Mouse (Mus musculus) hindbrain, embryonic 11.5 days (tissue): ENCODE data around the gene Prrc2a. TPM values are rescaled to one million over a fixed set of nuclear protein-coding genes. Genes with fewer than 3 reads are reported as not detected.
A peak's percentile ranks its signal among the peaks of the same experiment; 100 is the strongest.
"Not testable (repeated sequence)": the region's sequence is repeated elsewhere in the genome, so short reads cannot be mapped to it uniquely, and the experiment has no call there.

Source experiments
- ATAC-seq: fragments of 200-750 bp; cut with Nextera tagmentation; 2 replicates; pipeline ENCODE4 v1.8.0; 2017; ENCODE audit warnings: mild to moderate bottlenecking, moderate TSS enrichment, moderate library complexity; ENCODE audit not compliant: low FRiP score
- DNase-seq: peaks from one replicate; pipeline ENCODE4 v3.0.0-alpha.2; 2015; ENCODE audit warnings: low spot score
- H3K27ac ChIP-seq: fragments of 300-500 bp; sonication (generic); 2 replicates; pipeline ENCODE4 v1.5.1; 2014; ENCODE audit warnings: mild to moderate bottlenecking, low read depth, low read length
- H3K27me3 ChIP-seq: fragments of 300-500 bp; sonication (generic); 2 replicates; pipeline ENCODE4 v1.6.1; 2014; ENCODE audit warnings: mild to moderate bottlenecking, low read length, moderate library complexity, mixed read lengths; ENCODE audit not compliant: control insufficient read depth, insufficient read depth
- H3K36me3 ChIP-seq: fragments of 300-500 bp; sonication (generic); 2 replicates; pipeline ENCODE4 v1.6.1; 2014; ENCODE audit warnings: mild to moderate bottlenecking, low read length, moderate library complexity, mixed read lengths; ENCODE audit not compliant: control insufficient read depth, insufficient read depth
- H3K4me1 ChIP-seq: fragments of 300-500 bp; sonication (generic); replicated peaks from 2 replicates; pipeline ENCODE4 v1.6.1; 2014; ENCODE audit warnings: low read length, mixed read lengths; ENCODE audit not compliant: control insufficient read depth, insufficient read depth
- H3K4me2 ChIP-seq: fragments of 300-500 bp; sonication (generic); replicated peaks from 2 replicates; pipeline ENCODE4 v1.6.1; 2014; ENCODE audit warnings: mild to moderate bottlenecking, low read depth, low read length
- H3K4me3 ChIP-seq: fragments of 300-500 bp; sonication (generic); 2 replicates; pipeline ENCODE4 v1.5.1; 2014; ENCODE audit warnings: low read depth, low read length
- H3K9ac ChIP-seq: fragments of 300-500 bp; sonication (generic); 2 replicates; pipeline ENCODE4 v1.6.1; 2014; ENCODE audit warnings: low read depth, low read length
- H3K9me3 ChIP-seq: fragments of 300-500 bp; sonication (generic); 2 replicates; pipeline ENCODE4 v1.6.1; 2016; ENCODE audit warnings: low read length; ENCODE audit not compliant: control insufficient read depth
- WGBS: fragments of 180-500 bp; shearing (Covaris S2); extraction: QIAGEN DNeasy Blood & Tissue Kit; methylation state at CpG from one replicate; pipeline ENCODE4 v1.1.7; 2014; 5-methylcytosine and 5-hydroxymethylcytosine counted together
- polyA plus RNA-seq: library from polyadenylated mRNA; unstranded; fragments of >200 nt; fragmentation: Nextera tagmentation; extraction: Ambion mirVana; gene quantifications from 2 replicates; pipeline ENCODE4 v1.2.1, GENCODE M21; 2014

Gene Prrc2a
- polyA plus RNA-seq, 1 experiment from 2014 or later, result 205 TPM

DNA sequence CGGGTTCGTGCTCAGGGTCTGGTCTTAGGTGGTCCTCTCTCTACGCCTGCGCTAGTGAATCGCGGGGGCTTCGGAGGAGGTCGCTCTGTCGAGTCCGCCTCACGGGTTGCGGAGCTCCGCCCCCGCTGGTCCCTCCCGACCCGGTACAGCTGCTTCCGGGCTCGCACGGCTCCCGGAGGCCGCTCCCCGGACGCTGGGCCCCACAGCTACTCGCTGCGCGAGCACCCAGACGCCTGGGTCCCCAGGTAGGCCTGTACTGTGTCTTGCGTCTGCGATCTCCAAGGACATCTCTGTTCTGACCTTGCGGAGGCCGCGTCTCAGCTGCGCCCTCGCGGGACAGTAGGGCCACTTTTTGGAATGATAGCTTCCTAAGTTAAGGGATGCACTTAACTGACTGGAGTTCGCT, 38.5 kb downstream of the Prrc2a start, which contains the start of gene D17H6S53E:
TSS of gene D17H6S53E (plus strand) at position 168 of the 406 bp plus-strand sequence.
- Histone ChIP-seq H3K9me3 (no peaks in the 10 kb centered on the region), H3K36me3 (no peaks in the 10 kb centered on the region), H3K4me3 (peak within 1 kb of the TSS; percentile 60), H3K27ac (peak within 1 kb of the TSS; percentile 75), H3K27me3 (no peaks in the 10 kb centered on the region), H3K4me1 (0 out of 2 replicates have a peak, but pooled peaks cover 2% of the 10 kb centered on the region), H3K9ac (peak within 1 kb of the TSS; percentile 90), H3K4me2 (peak within 1 kb of the TSS; percentile 82)
- peak; percentile 54; the same call in 1 of the 2 replicates for ATAC-seq
- peak; percentile 75 for DNase-seq
- under 1% methylated on average over 36 of the region's 36 CpGs for WGBS

DNA sequence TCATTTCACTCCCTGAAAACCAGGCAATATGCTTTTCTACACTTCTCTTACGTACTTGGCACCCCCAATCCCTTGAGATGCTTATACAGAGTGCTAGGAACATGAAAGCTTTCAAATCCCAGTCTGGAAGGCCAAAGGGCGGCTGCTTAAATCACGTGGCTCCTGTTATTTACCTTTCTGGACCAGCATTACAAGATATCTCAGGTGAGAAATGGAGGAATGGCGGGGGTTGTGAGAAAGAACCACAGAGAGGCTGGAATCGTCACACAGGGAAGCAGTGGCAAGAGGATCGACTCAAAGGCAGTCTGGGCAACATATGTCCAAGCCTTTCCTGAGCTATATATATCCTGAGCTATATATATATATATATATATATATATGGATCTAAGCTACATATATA, 39.1 kb downstream of the Prrc2a start:
- peak overlapping the region; percentile 60 for H3K4me3 ChIP-seq
- H3K4me2 ChIP-seq, result peak overlapping the region; percentile 82
- WGBS, result 34% methylated on average over 6 of the region's 6 CpGs
- ATAC-seq (no peak), DNase-seq (no peak)
- H3K36me3 ChIP-seq, result no peaks in the 10 kb centered on the region
- no peaks in the 10 kb centered on the region for H3K9me3 ChIP-seq
- 0 out of 2 replicates have a peak, but pooled peaks cover 2% of the 10 kb centered on the region for H3K4me1 ChIP-seq
- no peaks in the 10 kb centered on the region for H3K27me3 ChIP-seq
- no peak overlapping the region for H3K9ac ChIP-seq
- H3K27ac ChIP-seq, result no peak overlapping the region

DNA sequence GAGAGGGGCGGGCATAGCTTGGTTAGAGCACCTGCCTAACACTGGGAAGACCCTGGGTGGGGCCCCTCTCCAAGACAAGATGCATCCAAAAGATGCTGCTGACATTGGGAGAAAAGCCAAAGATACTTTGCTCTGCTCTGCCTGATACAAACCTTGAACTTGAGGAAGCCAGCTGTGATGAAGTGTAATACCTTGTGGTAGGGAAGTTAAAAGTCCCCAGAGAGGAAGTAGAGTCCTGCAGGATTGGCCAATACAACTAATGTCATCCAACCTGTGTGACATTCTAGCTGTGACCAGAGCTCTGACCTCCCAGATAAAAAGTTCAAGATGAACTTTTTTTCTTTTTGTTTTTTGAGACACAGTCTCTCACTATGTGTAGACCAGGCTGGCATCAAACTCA, 39.6 kb downstream of the Prrc2a start:
- Histone ChIP-seq H3K27ac (no peak overlapping the region), H3K9me3 (no peaks in the 10 kb centered on the region), H3K27me3 (no peaks in the 10 kb centered on the region), H3K9ac (no peak overlapping the region), H3K4me2 (no peak overlapping the region), H3K4me3 (no peak overlapping the region), H3K4me1 (peaks cover 2% of the 10 kb centered on the region; the same call in 1 of the 2 replicates), H3K36me3 (no peaks in the 10 kb centered on the region)
- no peak for DNase-seq
- WGBS, result 100% methylated on average over 1 of the region's 1 CpGs
- ATAC-seq, result no peak

GRCm38 (mm10) chr17:35124261-35124896, 40.3 kb downstream of the Prrc2a start:
- not testable (repeated sequence) for H3K9ac ChIP-seq, H3K9me3 ChIP-seq, ATAC-seq, DNase-seq, H3K36me3 ChIP-seq, H3K4me1 ChIP-seq, H3K27ac ChIP-seq, H3K4me3 ChIP-seq, H3K4me2 ChIP-seq, H3K27me3 ChIP-seq
- 89% methylated on average over 12 of the region's 12 CpGs for WGBS

- H3K4me1 ChIP-seq, ATAC-seq, H3K36me3 ChIP-seq, H3K9ac ChIP-seq, H3K9me3 ChIP-seq, H3K27me3 ChIP-seq, H3K4me2 ChIP-seq, H3K27ac ChIP-seq, DNase-seq, H3K4me3 ChIP-seq: not testable (repeated sequence)
- 96% methylated on average over 9 of the region's 9 CpGs for WGBS
These were observed 41.4 kb downstream of the Prrc2a start for GRCm38 (mm10) chr17:35123287-35123686.

DNA sequence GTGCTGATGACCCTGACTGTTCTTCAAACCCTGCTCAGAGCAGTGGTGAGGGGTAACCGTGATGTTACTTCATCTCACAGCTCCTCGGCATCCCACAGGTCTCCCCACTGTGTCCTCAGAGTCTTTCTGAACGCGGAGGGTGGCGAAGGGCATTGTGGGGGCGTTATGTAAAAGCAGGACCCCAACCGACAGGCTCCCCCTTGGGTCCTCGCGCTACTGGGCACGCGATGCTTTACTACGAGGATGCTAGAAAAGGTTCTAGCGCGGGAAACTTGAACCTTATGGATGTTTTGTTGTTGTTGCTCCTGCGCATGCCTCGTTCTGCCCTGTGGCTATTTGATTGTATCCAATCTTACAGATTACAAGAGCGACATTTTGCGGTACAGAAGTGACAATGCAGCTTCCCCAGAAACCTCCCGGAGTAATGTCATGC, 42.8 kb downstream of the Prrc2a start, which contains the start of gene Csnk2b:
TSS of gene Csnk2b (minus strand) at position 183 of the 433 bp plus-strand sequence.
- Histone ChIP-seq H3K9me3 (no peaks in the 10 kb centered on the region), H3K4me1 (peaks cover 2% of the 10 kb centered on the region; the same call in 1 of the 2 replicates), H3K4me2 (peak within 1 kb of the TSS; percentile 97), H3K27ac (peak within 1 kb of the TSS; percentile 85), H3K36me3 (peaks cover 5% of the 10 kb centered on the region; the same call in 1 of the 2 replicates), H3K4me3 (peak within 1 kb of the TSS; percentile 97), H3K9ac (peak within 1 kb of the TSS; percentile 94), H3K27me3 (no peaks in the 10 kb centered on the region)
- DNase-seq, result peak; percentile 75
- no peak for ATAC-seq
- under 1% methylated on average over 19 of the region's 19 CpGs for WGBS

GRCm38 (mm10) chr17:35121143-35121799, 43.4 kb downstream of the Prrc2a start, which contains the start of gene Gpank1:
Gpank1 (plus strand) TSS chr17:35121455.
- Histone ChIP-seq H3K4me3 (peak within 1 kb of the TSS; percentile 97), H3K36me3 (peaks cover 8% of the 10 kb centered on the region; the same call in 1 of the 2 replicates), H3K9me3 (no peaks in the 10 kb centered on the region), H3K4me1 (no peaks in the 10 kb centered on the region; the same call in 1 of the 2 replicates), H3K4me2 (peak within 1 kb of the TSS; percentile 97), H3K27ac (peak within 1 kb of the TSS; percentile 85), H3K27me3 (no peaks in the 10 kb centered on the region), H3K9ac (peak within 1 kb of the TSS; percentile 94)
- ATAC-seq, result peak; percentile 96
- DNase-seq, result peak; percentile 98
- WGBS, result under 1% methylated on average over 50 of the region's 50 CpGs

- Histone ChIP-seq H3K4me3 (peak overlapping the region; percentile 97), H3K9me3 (no peaks in the 10 kb centered on the region), H3K27ac (peak overlapping the region; percentile 54), H3K27me3 (no peaks in the 10 kb centered on the region), H3K36me3 (peaks cover 9% of the 10 kb centered on the region; the same call in 1 of the 2 replicates), H3K4me2 (peak overlapping the region; percentile 97), H3K9ac (peak overlapping the region; percentile 94), H3K4me1 (no peaks in the 10 kb centered on the region; the same call in 1 of the 2 replicates)
- no peak for DNase-seq
- no peak; the same call in 1 of the 2 replicates for ATAC-seq
- WGBS, result under 1% methylated on average over 33 of the region's 33 CpGs
These were observed 44.0 kb downstream of the Prrc2a start for GRCm38 (mm10) chr17:35120745-35121142.
